Mouse (Mus musculus): Measurements from ENCODE around the gene Nme4.

DNA sequence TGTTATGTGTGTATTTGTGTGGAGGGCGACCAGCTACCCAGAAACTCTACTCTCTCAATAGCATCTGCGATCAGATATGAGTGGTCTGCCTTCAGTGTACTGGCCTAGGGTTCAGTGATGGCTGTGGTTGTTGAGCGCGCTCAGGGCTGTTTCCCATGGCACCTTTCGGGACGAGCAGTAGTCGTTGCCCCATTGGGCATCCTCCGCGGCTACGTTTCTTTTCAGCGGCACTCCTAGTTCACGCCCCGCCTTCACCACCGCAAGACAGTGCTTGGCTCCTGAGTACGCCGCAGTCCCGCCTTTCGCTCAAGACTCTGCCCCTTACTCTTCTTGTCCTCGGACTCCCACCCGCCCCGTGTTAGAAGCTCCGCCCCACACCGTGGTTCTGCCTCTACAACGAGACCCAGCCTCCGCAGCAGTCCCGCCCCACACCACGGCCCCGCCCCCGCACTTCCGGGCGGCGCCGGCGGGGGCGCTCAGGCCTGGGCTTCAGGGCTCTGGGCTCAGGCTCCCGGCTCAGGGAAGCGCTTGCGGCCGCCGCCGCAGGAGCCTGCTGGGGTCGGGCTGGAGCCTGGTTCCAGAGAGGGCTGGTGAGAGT is 42.9 kb upstream of the Nme4 start, which contains the start of gene Axin1:
- no peak for TF ChIP-seq EP300 (IDR thresholded peaks at IDR 0.05; ENCODE audit: insufficient read depth, low read depth, low read length)
- TF ChIP-seq POLR2A (IDR thresholded peaks at IDR 0.05; ENCODE audit: insufficient read depth, low read depth, low read length): peak; percentile 36; the same call in 1 of the 2 replicates
